Mouse (Mus musculus) intestine, embryonic 15.5 days (tissue): Measurements from ENCODE around the gene Gemin5. TPM values are rescaled to one million over a fixed set of nuclear protein-coding genes. Genes with fewer than 3 reads are reported as not detected.
A peak's percentile ranks its signal among the peaks of the same experiment; 100 is the strongest.

Experiments used
- ATAC-seq: fragments of 200-750 bp; cut with Nextera tagmentation; 2 replicates; pipeline ENCODE4 v1.8.0; 2017; ENCODE audit warnings: moderate TSS enrichment, moderate library complexity
- H3K27ac ChIP-seq: fragments of 300-500 bp; sonication (generic); 2 replicates; pipeline ENCODE4 v1.5.1; 2015; ENCODE audit warnings: mild to moderate bottlenecking, inconsistent platforms
- H3K27me3 ChIP-seq: fragments of 300-500 bp; sonication (generic); replicated peaks from 2 replicates; pipeline ENCODE4 v1.6.1; 2015; ENCODE audit warnings: inconsistent platforms
- H3K36me3 ChIP-seq: fragments of 300-500 bp; sonication (generic); 2 replicates; pipeline ENCODE4 v1.6.1; 2015; ENCODE audit warnings: inconsistent platforms
- H3K4me1 ChIP-seq: fragments of 300-500 bp; sonication (generic); replicated peaks from 2 replicates; pipeline ENCODE4 v1.6.1; 2015; ENCODE audit warnings: inconsistent platforms
- H3K4me2 ChIP-seq: fragments of 300-500 bp; sonication (generic); replicated peaks from 2 replicates; pipeline ENCODE4 v1.6.1; 2015; ENCODE audit warnings: mild to moderate bottlenecking, inconsistent platforms
- H3K4me3 ChIP-seq: fragments of 300-500 bp; sonication (generic); replicated peaks from 2 replicates; pipeline ENCODE4 v1.5.1; 2015; ENCODE audit warnings: inconsistent platforms
- H3K9ac ChIP-seq: fragments of 300-500 bp; sonication (generic); 2 replicates; pipeline ENCODE4 v1.6.1; 2015; ENCODE audit warnings: inconsistent platforms
- H3K9me3 ChIP-seq: fragments of 300-500 bp; sonication (generic); 2 replicates; pipeline ENCODE4 v1.6.1; 2016; ENCODE audit warnings: inconsistent platforms
- WGBS: fragments of 180-500 bp; shearing (Covaris S2); methylation state at CpG from one replicate; pipeline ENCODE4 v1.1.7; 2015; 5-methylcytosine and 5-hydroxymethylcytosine counted together
- polyA plus RNA-seq: library from polyadenylated mRNA; unstranded; fragments of >200 nt; fragmentation: Nextera tagmentation; extraction: Ambion mirVana; gene quantifications from 2 replicates; pipeline ENCODE4 v1.2.1, GENCODE M21; 2015

Gene Gemin5
- polyA plus RNA-seq, 1 experiment from 2014 or later: 18.6 TPM

- Histone ChIP-seq H3K9ac (no peak overlapping the region), H3K27ac (no peak overlapping the region), H3K4me3 (no peak overlapping the region), H3K9me3 (no peaks in the 10 kb centered on the region), H3K36me3 (peaks cover 27% of the 10 kb centered on the region), H3K27me3 (no peaks in the 10 kb centered on the region), H3K4me2 (no peak overlapping the region), H3K4me1 (no peaks in the 10 kb centered on the region)
- WGBS: 70% methylated on average over 7 of the region's 7 CpGs
- peak; percentile 31; the same call in 1 of the 2 replicates for ATAC-seq
These were observed 41.8 kb downstream of the Gemin5 start for GRCm38 (mm10) chr11:58126397-58127160.

GRCm38 (mm10) chr11:58125021-58125420 is 43.3 kb downstream of the Gemin5 start:
- no peak overlapping the region for H3K9ac ChIP-seq
- H3K27ac ChIP-seq: no peak overlapping the region
- WGBS: 64% methylated on average over 11 of the region's 11 CpGs
- H3K4me1 ChIP-seq: no peaks in the 10 kb centered on the region
- no peaks in the 10 kb centered on the region for H3K9me3 ChIP-seq
- no peak for ATAC-seq
- H3K36me3 ChIP-seq: peaks cover 36% of the 10 kb centered on the region
- no peaks in the 10 kb centered on the region for H3K27me3 ChIP-seq
- H3K4me3 ChIP-seq: no peak overlapping the region
- no peak overlapping the region for H3K4me2 ChIP-seq

GRCm38 (mm10) chr11:58123711-58124110 is 44.6 kb downstream of the Gemin5 start:
- Histone ChIP-seq H3K27me3 (no peaks in the 10 kb centered on the region), H3K27ac (no peak overlapping the region), H3K4me3 (no peak overlapping the region), H3K4me1 (no peaks in the 10 kb centered on the region), H3K9me3 (no peaks in the 10 kb centered on the region), H3K4me2 (no peak overlapping the region), H3K9ac (no peak overlapping the region), H3K36me3 (peaks cover 33% of the 10 kb centered on the region)
- 93% methylated on average over 2 of the region's 2 CpGs for WGBS
- no peak for ATAC-seq

- Histone ChIP-seq H3K9me3 (no peaks in the 10 kb centered on the region), H3K27me3 (no peaks in the 10 kb centered on the region), H3K4me3 (no peak overlapping the region), H3K36me3 (peaks cover 34% of the 10 kb centered on the region), H3K27ac (no peak overlapping the region), H3K4me1 (no peaks in the 10 kb centered on the region), H3K9ac (no peak overlapping the region), H3K4me2 (no peak overlapping the region)
- 88% methylated on average over 9 of the region's 9 CpGs for WGBS
- ATAC-seq: no peak
These were observed 47.0 kb downstream of the Gemin5 start for GRCm38 (mm10) chr11:58121351-58121750.

GRCm38 (mm10) chr11:58120655-58121054 is 47.7 kb downstream of the Gemin5 start:
- Histone ChIP-seq H3K4me2 (no peak overlapping the region), H3K4me3 (no peak overlapping the region), H3K27me3 (no peaks in the 10 kb centered on the region), H3K4me1 (no peaks in the 10 kb centered on the region), H3K27ac (no peak overlapping the region), H3K9me3 (no peaks in the 10 kb centered on the region), H3K9ac (no peak overlapping the region), H3K36me3 (peaks cover 37% of the 10 kb centered on the region)
- 83% methylated on average over 3 of the region's 3 CpGs for WGBS
- no peak for ATAC-seq

- ATAC-seq: no peak
- Histone ChIP-seq H3K9ac (no peak overlapping the region), H3K36me3 (peaks cover 55% of the 10 kb centered on the region), H3K4me2 (no peak overlapping the region), H3K4me1 (no peaks in the 10 kb centered on the region), H3K27me3 (no peaks in the 10 kb centered on the region), H3K4me3 (no peak overlapping the region), H3K27ac (no peak overlapping the region), H3K9me3 (no peaks in the 10 kb centered on the region)
- 88% methylated on average over 10 of the region's 10 CpGs for WGBS
These were observed 51.2 kb downstream of the Gemin5 start for GRCm38 (mm10) chr11:58117044-58117652.

- Histone ChIP-seq H3K27me3 (no peaks in the 10 kb centered on the region), H3K4me2 (no peak overlapping the region), H3K36me3 (peaks cover 49% of the 10 kb centered on the region), H3K9ac (no peak overlapping the region), H3K9me3 (no peaks in the 10 kb centered on the region), H3K4me1 (no peaks in the 10 kb centered on the region), H3K27ac (no peak overlapping the region), H3K4me3 (no peak overlapping the region)
- no peak for ATAC-seq
- 73% methylated on average over 1 of the region's 1 CpGs for WGBS
These were observed 51.8 kb downstream of the Gemin5 start for GRCm38 (mm10) chr11:58116560-58116959.

GRCm38 (mm10) chr11:58107664-58108337 is 60.5 kb downstream of the Gemin5 start:
- Histone ChIP-seq H3K9ac (no peak overlapping the region), H3K4me3 (no peak overlapping the region), H3K4me2 (no peak overlapping the region), H3K9me3 (no peaks in the 10 kb centered on the region), H3K27me3 (no peaks in the 10 kb centered on the region), H3K4me1 (peaks cover 11% of the 10 kb centered on the region), H3K36me3 (peaks cover 24% of the 10 kb centered on the region), H3K27ac (no peak overlapping the region)
- ATAC-seq: no peak
- WGBS: 85% methylated on average over 4 of the region's 4 CpGs

GRCm38 (mm10) chr11:58107009-58107408 is 61.3 kb downstream of the Gemin5 start:
- peaks cover 11% of the 10 kb centered on the region for H3K4me1 ChIP-seq
- no peak overlapping the region for H3K27ac ChIP-seq
- no peak overlapping the region for H3K4me2 ChIP-seq
- no peak overlapping the region for H3K9ac ChIP-seq
- ATAC-seq: no peak
- peaks cover 22% of the 10 kb centered on the region for H3K36me3 ChIP-seq
- H3K9me3 ChIP-seq: no peaks in the 10 kb centered on the region
- H3K27me3 ChIP-seq: no peaks in the 10 kb centered on the region
- no peak overlapping the region for H3K4me3 ChIP-seq
- WGBS: 59% methylated on average over 3 of the region's 3 CpGs

GRCm38 (mm10) chr11:58104351-58104791 is 64.0 kb downstream of the Gemin5 start:
- peaks cover 11% of the 10 kb centered on the region for H3K4me1 ChIP-seq
- H3K27ac ChIP-seq: peak overlapping the region; percentile 95
- peak overlapping the region; percentile 94 for H3K9ac ChIP-seq
- H3K36me3 ChIP-seq: peaks cover 5% of the 10 kb centered on the region; the same call in 1 of the 2 replicates
- peak overlapping the region; percentile 97 for H3K4me3 ChIP-seq
- H3K9me3 ChIP-seq: no peaks in the 10 kb centered on the region
- peak overlapping the region; percentile 60 for H3K4me2 ChIP-seq
- under 1% methylated on average over 24 of the region's 24 CpGs for WGBS
- ATAC-seq: no peak; the same call in 1 of the 2 replicates
- no peaks in the 10 kb centered on the region for H3K27me3 ChIP-seq

- no peaks in the 10 kb centered on the region for H3K9me3 ChIP-seq
- no peaks in the 10 kb centered on the region for H3K27me3 ChIP-seq
- peak within 1 kb of the TSS; percentile 97 for H3K4me3 ChIP-seq
- H3K36me3 ChIP-seq: 0 out of 2 replicates have a peak, but pooled peaks cover 5% of the 10 kb centered on the region
- peaks cover 11% of the 10 kb centered on the region for H3K4me1 ChIP-seq
- peak within 1 kb of the TSS; percentile 72 for H3K4me2 ChIP-seq
- H3K27ac ChIP-seq: peak within 1 kb of the TSS; percentile 95
- under 1% methylated on average over 54 of the region's 55 CpGs for WGBS
- peak; percentile 98 for ATAC-seq
- H3K9ac ChIP-seq: peak within 1 kb of the TSS; percentile 94
These were observed 64.5 kb downstream of the Gemin5 start, which contains the start of gene Cnot8 for GRCm38 (mm10) chr11:58103697-58104306. Gene Cnot8 (plus strand): TSS chr11:58104153.

- Histone ChIP-seq H3K4me2 (peak overlapping the region; percentile 72), H3K4me1 (peaks cover 11% of the 10 kb centered on the region), H3K27ac (peak overlapping the region; percentile 95), H3K9me3 (no peaks in the 10 kb centered on the region), H3K27me3 (no peaks in the 10 kb centered on the region), H3K36me3 (0 out of 2 replicates have a peak, but pooled peaks cover 1% of the 10 kb centered on the region), H3K4me3 (peak overlapping the region; percentile 97), H3K9ac (peak overlapping the region; percentile 46)
- WGBS: 56% methylated on average over 13 of the region's 13 CpGs
- ATAC-seq: no peak; the same call in 1 of the 2 replicates
These were observed 65.0 kb downstream of the Gemin5 start for GRCm38 (mm10) chr11:58103344-58103653.
